Mouse (Mus musculus) limb, embryonic 13.5 days (tissue): ENCODE results near the gene Pik3ca. TPM values are rescaled to one million over a fixed set of nuclear protein-coding genes. Genes with fewer than 3 reads are reported as not detected.

Source experiments
- ATAC-seq: fragments of 200-750 bp; cut with Nextera tagmentation; 2 replicates; pipeline ENCODE4 v1.8.0; 2017; ENCODE audit warnings: low read depth, moderate number of reproducible peaks, moderate TSS enrichment; ENCODE audit not compliant: low FRiP score
- H3K27ac ChIP-seq: fragments of 300-500 bp; sonication (generic); 2 replicates; pipeline ENCODE4 v1.5.1; 2015; ENCODE audit warnings: inconsistent platforms, mild to moderate bottlenecking, moderate library complexity
- H3K27me3 ChIP-seq: fragments of 300-500 bp; sonication (generic); 2 replicates; pipeline ENCODE4 v1.6.1; 2015; ENCODE audit warnings: mild to moderate bottlenecking, inconsistent platforms
- H3K36me3 ChIP-seq: fragments of 300-500 bp; sonication (generic); 2 replicates; pipeline ENCODE4 v1.6.1; 2015; ENCODE audit warnings: inconsistent platforms, mild to moderate bottlenecking, moderate library complexity
- H3K4me1 ChIP-seq: fragments of 300-500 bp; sonication (generic); 2 replicates; pipeline ENCODE4 v1.6.1; 2015; ENCODE audit warnings: inconsistent platforms
- H3K4me2 ChIP-seq: fragments of 300-500 bp; sonication (generic); replicated peaks from 2 replicates; pipeline ENCODE4 v1.6.1; 2015; ENCODE audit warnings: inconsistent platforms, mild to moderate bottlenecking, moderate library complexity
- H3K4me3 ChIP-seq: fragments of 300-500 bp; sonication (generic); 2 replicates; pipeline ENCODE4 v1.5.1; 2015; ENCODE audit warnings: moderate library complexity, mild to moderate bottlenecking, inconsistent platforms
- H3K9ac ChIP-seq: fragments of 300-500 bp; sonication (generic); 2 replicates; pipeline ENCODE4 v1.6.1; 2015; ENCODE audit warnings: mild to moderate bottlenecking, inconsistent platforms
- H3K9me3 ChIP-seq: fragments of 300-500 bp; sonication (generic); 2 replicates; pipeline ENCODE4 v1.6.1; 2016; ENCODE audit warnings: inconsistent platforms
- WGBS: fragments of 180-500 bp; shearing (Covaris S2); methylation state at CpG from one replicate; pipeline ENCODE4 v1.1.7; 2015; 5-methylcytosine and 5-hydroxymethylcytosine counted together
- polyA plus RNA-seq: library from polyadenylated mRNA; unstranded; fragments of >200 nt; fragmentation: Nextera tagmentation; extraction: Ambion mirVana; gene quantifications from 2 replicates; pipeline ENCODE4 v1.2.1, GENCODE M21; 2015

The Pik3ca gene
- polyA plus RNA-seq, 1 experiment from 2014 or later, result 10.6 TPM

DNA sequence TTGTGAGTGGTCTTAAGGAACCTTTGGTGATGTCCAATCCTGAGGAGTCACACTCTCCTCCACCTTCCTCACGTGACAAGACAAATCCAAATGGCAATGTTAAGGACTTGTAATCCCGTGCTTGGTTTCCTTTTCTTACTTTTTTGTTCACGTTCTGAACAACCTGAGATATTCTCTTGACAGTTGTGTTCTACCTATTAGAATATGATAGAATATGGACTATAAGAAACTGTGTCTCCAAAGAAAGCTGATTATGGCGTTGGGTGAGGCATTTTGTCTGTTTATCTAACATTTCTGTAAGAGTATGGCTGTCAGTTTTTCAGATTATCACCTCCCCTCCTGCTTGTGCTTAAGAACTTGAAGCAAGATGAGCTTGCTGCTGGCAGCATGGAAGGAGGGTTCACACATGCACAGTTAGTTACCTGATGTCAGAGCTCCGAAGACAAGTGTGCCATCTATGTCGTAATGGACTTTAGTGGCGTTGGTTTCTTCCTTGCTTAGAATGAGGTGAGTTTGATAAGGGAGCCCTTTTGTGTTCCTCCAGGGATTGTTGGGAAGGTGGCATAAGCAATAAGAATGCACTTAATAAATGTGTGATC lies 115.3 kb downstream of the Pik3ca start:
- Histone ChIP-seq H3K36me3 (peaks cover 36% of the 10 kb centered on the region), H3K27ac (no peak overlapping the region), H3K4me1 (peaks cover 22% of the 10 kb centered on the region), H3K4me3 (no peak overlapping the region), H3K4me2 (no peak overlapping the region), H3K27me3 (no peaks in the 10 kb centered on the region), H3K9ac (no peak overlapping the region), H3K9me3 (no peaks in the 10 kb centered on the region)
- WGBS, result 93% methylated on average over 7 of the region's 7 CpGs
- no peak for ATAC-seq

- Histone ChIP-seq H3K27ac (no peak overlapping the region), H3K9ac (no peak overlapping the region), H3K27me3 (no peaks in the 10 kb centered on the region), H3K4me3 (no peak overlapping the region), H3K36me3 (peaks cover 42% of the 10 kb centered on the region), H3K4me2 (no peak overlapping the region), H3K9me3 (no peaks in the 10 kb centered on the region), H3K4me1 (peaks cover 22% of the 10 kb centered on the region)
- ATAC-seq, result no peak
Measured at GRCm38 (mm10) chr3:32513528-32513927, 116.1 kb downstream of the Pik3ca start.

Other genes starting within 250 kb of the Pik3ca start
- 5.5 and 5.7 TPM in 2 replicates for gene Zmat3, start 31.7 kb upstream of the Pik3ca start, polyA plus RNA-seq
- gene Kcnmb3, start 94.6 kb downstream of the Pik3ca start, polyA plus RNA-seq, result 0.10 TPM in 1 of 2 replicates, not detected in the other
- 40.7 and 42.2 TPM in 2 replicates for gene Zfp639, start 112.6 kb downstream of the Pik3ca start, polyA plus RNA-seq
- gene Mfn1, start 131.8 kb downstream of the Pik3ca start, polyA plus RNA-seq, result 31.8 and 34.9 TPM in 2 replicates
- 79.7 and 83.0 TPM in 2 replicates for gene Gnb4, start 218.9 kb downstream of the Pik3ca start, polyA plus RNA-seq